8 mouse cellular contexts compared by ENCODE assay signal in genomic region chr19:37375755-37376615, GRCm38 (mm10). TPM values are rescaled to one million over a fixed set of nuclear protein-coding genes. Genes with fewer than 3 reads are reported as not detected.
DNase-seq lines count a peak whose midpoint lies in the region; ATAC-seq lines count a peak whose summit lies in the region.

Gene Kif11, plus strand, starts transcription at chr19:37376403.

- peak; percentile 98 to 99 for DNase-seq in adrenal gland, adult 18-20 months (ENCODE audit: low spot score in 2 of 2)
- peak; percentile 98 for DNase-seq in embryo, embryonic 11 days
- DNase-seq in gastrocnemius, postnatal 25 days, result peak; percentile 94
- DNase-seq in intestine, embryonic 14.5 days (ENCODE audit: low spot score), result peak; percentile 96
- DNase-seq in left cerebral cortex, postnatal 14 days (ENCODE audit: low spot score in 2 of 2), result peak; percentile 98 to 100
- DNase-seq in mesoderm, embryonic 11.5 days (ENCODE audit: low read depth, low spot score), result peak; percentile 98
- DNase-seq in right cerebral cortex, postnatal 36 days (ENCODE audit: low spot score in 2 of 2), result peak; percentile 97 to 98
- DNase-seq in yolk sac, embryonic 10.5 days (ENCODE audit: low spot score), result peak; percentile 95

- under 1% methylated on average over 73 of the region's 73 CpGs for WGBS in intestine, embryonic 14.5 days

- intact Hi-C loops in left cerebral cortex, postnatal 14 days (cut with DNase I), result no loop called here

- peak; percentile 97 for ATAC-seq in intestine, embryonic 14.5 days (replicated peaks; ENCODE audit: low FRiP score, low TSS enrichment, low read depth)

- H3K36me3 ChIP-seq in intestine, embryonic 14.5 days (ENCODE audit: control insufficient read depth, insufficient read depth, low read length), result no peaks in the 10 kb centered on the region

- H3K9ac ChIP-seq in intestine, embryonic 14.5 days (ENCODE audit: low read length), result peak within 1 kb of the TSS; percentile 84

- H3K4me2 ChIP-seq in intestine, embryonic 14.5 days (ENCODE audit: low read length), result peak within 1 kb of the TSS; percentile 65

- peak within 1 kb of the TSS; percentile 97 for H3K4me3 ChIP-seq in intestine, embryonic 14.5 days (ENCODE audit: low read depth, low read length)

- peak within 1 kb of the TSS; percentile 98 for H3K27ac ChIP-seq in intestine, embryonic 14.5 days (ENCODE audit: low read depth)

- no peaks in the 10 kb centered on the region for H3K27me3 ChIP-seq in intestine, embryonic 14.5 days (replicated peaks; ENCODE audit: control insufficient read depth, insufficient read depth, low read length)

- peaks cover 20% of the 10 kb centered on the region for H3K4me1 ChIP-seq in intestine, embryonic 14.5 days (replicated peaks; ENCODE audit: control insufficient read depth, insufficient read depth, low read length)

- H3K9me3 ChIP-seq in intestine, embryonic 14.5 days (ENCODE audit: control insufficient read depth, low read length), result no peaks in the 10 kb centered on the region

RNA-seq across cellular contexts. Expression of gene Kif11, which starts in this region (rescaled TPM):
- under 1 TPM; 0.70 to 0.76 TPM for total RNA-seq in adrenal gland, adult 18-20 months (2021)
- total RNA-seq in gastrocnemius, postnatal 25 days (2021), result 1 to 10 TPM in 1 of 2 experiments, under 1 TPM in 1; 0.69 to 1.0 TPM
- 60.3 and 71.1 TPM in 2 replicates for polyA plus RNA-seq in intestine, embryonic 14.5 days (2014; fragmentation: Nextera tagmentation; extraction: Ambion mirVana)
- 1 to 10 TPM; 1.3 to 1.7 TPM for total RNA-seq in left cerebral cortex, postnatal 14 days (2021)

Comparison
In these comparisons a context has a peak if more than half of its experiments do, and no peak if none do; other contexts are left out.
1. Peak in every context shown above with its lines: DNase-seq, ATAC-seq, H3K4me3 ChIP-seq and H3K27ac ChIP-seq.
2. Peak in DNase-seq in adrenal gland, adult 18-20 months; RNA of the gene not detected or under 1 TPM.